Mouse (Mus musculus) T-helper 2 cell (primary cell): ENCODE measurements around the gene Rapgef1.

Experiments
- in situ Hi-C: fragments of 300-600 bp; cut with MboI, MseI; formaldehyde crosslinking; loops from one replicate; pipeline ENCODE4 v1.15.1; 2025; ENCODE audit warnings: high pct_unique_total_duplicates

The Rapgef1 gene

DNA sequence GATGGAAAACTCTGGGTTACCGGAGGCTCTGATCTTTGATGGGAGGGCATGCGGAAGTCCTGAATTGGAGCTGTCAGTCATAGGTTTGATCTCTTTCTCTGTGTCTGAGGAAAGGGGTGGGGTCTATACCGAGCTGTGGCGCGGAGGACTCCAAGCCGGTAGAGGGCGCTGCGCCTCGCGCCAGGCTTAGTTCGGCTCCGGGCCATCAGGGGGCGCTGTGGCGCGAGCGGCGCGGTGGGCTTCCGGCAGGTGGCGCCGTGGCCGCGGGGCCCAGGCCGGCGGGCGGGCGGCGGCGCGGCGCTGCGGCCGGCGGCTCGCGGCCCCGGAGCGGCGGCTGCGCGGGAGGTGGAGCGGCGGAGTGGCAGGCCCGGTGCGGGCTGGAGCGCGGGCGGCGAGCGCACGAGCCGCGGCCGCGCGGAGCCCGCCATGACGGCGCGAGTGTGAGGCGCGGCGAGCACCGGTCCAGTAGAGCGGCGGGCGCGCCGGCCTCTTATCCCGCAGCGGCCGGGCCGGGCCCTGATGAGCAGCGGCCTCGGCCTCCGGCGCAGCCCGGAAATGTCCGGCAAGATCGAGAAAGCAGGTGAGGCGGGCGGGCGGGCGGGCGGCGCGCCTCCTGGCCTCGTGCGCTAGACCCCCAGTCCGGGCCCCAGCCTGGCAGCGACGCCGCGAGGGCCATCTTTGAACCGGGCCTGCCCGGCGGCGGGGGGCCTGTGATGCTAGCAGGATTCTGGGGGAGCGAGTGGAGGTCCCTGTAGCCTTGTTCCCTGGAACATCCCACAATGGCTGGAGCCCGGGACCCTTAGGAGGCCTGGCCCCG, at the start of gene Rapgef1:
Gene Rapgef1 (plus strand): TSS at position 237 of the 817 bp plus-strand sequence.
- in situ Hi-C loops = loop anchor here (10.0 kb wide), 2 partner anchors 785 to 1885 kb away; no protein-coding TSS in a partner anchor

DNA sequence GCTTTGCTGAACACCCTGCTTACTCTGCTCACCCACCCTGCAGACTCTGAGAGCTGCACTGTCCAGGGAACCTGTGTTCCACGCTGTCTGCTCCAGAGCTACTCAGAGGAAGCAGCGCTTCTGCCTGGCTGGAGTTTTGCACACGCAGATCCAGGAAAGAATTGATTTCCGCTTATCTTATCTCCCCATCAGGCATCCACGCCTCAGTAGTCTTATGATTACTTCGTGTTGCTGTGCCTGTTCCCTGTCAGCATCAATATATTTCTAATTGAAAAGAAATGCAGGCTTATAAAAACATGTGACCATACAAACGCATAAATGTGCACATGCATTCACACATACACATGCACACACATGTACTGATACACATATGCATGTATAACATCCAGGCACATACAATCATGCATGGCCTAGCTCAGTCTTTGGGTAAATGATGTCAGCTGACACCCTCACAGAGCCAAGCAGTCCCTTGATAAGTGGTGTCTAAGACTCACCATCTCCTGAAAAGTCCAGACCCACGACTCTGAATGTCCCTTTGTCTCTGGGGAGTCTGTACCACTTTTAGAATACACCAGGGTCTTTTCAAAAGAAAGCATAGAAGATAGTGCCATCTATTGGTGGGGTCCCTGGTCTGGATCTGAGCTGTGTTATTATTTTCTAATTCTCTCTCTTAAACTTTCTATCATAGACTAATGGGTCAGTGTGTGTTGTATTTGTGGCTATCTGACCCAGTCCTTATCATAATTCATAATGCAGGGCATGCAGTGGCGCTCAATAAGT, 47.4 kb upstream of the Rapgef1 start:
- in situ Hi-C loops = no loop called here

DNA sequence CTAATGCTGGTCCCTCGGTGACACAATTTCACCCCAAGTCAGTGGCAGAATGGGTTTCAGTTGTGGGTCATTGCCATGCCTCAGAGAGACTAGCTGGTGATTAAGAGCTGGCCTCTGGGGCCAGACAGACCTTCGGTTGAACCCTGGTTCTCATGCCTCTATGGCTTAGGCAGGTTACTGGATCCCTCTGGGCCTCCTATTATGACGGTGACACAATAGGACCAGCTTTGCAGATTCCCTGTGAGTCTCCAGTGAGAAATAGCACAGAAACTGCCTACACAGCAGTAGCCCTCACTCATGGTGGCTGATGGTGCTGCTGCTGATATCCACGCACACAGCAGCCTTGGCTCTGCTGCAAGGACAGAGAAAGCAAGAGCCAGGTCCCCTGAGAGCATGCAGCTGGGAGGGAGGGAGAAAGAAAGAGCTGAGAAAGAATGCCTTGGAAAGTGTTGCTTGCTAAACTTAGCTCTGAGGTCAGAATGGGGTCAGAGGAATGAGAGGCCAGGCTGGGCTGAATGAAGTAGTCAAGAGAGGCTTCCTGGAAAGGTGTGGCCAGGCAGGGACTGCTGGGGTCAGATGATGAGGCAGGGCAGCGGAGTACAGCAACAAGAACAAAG, 46.6 kb upstream of the Rapgef1 start:
- in situ Hi-C loops = no loop called here

DNA sequence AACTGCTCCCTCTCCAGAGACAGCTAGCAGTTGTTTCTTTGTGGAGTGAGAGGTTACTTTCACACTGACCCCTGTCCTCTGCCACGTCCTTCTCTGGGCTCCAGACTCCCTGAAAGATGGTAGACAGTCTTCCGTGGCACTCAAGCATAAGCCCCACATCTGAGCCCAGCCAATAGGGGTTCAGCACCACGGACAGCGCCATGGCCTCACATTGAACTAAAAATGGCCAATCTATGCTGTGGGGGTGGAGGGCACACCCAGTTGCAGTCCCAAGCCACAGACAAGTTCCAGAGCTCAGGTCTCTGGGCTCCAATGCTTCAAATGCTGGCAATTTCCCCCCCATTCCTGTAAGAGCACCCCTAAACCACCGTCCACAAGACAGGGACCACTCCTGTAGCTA, 45.9 kb upstream of the Rapgef1 start:
- in situ Hi-C loops = no loop called here

DNA sequence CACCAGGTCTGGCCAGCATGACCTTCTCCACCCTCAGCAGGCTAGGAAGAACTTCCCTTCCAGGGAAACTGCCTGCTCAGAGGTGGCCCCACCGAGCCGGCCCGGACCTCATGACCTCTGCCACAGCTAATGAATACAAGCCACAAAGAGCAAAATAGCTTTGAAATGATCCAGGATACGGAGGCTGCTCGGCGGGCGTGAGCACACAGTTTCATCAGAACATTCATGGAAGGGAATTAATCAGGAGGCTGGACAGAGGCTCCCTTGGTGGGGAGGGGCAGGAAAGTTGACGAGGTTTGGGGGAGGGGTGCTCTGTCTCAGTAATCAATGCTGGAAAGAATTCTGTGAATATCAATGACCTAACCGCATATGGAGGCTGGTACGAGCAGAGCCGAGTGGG, 45.3 kb upstream of the Rapgef1 start:
- in situ Hi-C loops = no loop called here

DNA sequence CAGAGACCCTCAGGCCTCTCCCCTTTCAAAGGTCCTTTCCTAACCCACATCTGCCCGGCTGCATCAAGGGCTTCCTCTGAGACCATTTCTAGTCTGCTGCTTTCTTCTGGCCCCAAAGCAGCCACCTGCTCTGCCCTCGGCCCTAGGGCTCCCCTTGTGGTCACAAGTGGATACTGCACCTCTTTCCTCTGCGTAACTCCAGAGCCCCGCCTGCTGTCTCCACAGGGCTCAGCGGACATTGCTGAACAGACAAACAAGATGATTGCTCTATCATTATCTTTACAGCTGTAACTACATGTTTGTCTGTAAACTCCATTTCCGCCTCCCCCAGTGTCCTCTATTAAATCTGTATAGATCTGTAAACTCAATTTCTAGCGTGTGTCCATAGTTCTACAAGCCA, 37.1 kb upstream of the Rapgef1 start:
- in situ Hi-C loops = no loop called here

DNA sequence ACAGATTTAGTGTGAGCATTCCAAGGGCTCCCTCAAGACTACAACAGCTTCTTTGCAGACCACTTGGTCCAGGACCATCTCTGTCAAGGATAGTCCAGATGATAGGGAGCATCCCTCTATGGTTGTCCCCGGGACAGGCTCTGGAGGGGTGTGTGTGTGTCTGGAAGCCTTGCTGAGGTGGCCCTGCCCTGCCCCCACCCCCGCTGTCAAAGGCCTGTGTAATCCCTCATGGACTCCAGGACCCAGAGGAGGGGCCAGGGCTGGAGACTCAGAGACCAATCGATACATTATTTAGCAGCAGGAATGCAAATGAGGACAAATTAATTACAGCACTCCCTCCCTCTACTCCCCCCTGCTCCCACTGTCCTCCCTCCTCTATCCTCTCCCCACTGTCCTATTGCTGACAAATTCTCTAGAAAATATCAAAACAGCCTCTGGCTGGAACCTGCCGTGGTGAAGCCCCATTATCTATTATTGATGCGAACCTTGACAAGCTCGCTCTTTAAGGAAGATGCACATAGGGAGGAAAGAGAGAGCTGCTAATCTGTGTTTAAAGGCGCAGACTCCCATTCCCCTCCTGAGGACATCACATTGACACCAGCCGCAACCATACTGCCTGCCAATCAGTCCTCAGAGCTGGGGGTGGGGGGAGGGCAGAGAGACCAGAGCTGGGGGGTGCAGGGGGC, 33.4 kb upstream of the Rapgef1 start:
- in situ Hi-C loops = no loop called here

DNA sequence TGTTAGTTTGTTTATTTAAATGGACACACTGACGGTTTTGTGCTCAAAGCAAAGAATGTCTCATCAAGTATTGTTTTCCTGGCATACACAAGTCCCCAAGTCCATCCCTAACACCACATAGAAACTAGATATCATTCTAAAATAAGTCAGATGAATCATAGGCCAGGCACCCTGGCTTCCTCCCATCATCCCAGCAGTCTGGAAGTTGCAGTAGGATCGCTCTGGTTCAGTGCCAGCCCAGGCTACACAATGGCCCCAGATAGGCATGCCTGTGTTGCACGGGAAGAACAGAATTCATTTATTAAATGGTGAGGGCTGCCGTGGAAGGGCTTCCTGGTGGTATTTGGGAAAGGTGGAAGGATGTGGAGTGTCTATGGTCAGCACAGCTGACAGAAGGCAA, 31.5 kb upstream of the Rapgef1 start:
- in situ Hi-C loops = no loop called here

DNA sequence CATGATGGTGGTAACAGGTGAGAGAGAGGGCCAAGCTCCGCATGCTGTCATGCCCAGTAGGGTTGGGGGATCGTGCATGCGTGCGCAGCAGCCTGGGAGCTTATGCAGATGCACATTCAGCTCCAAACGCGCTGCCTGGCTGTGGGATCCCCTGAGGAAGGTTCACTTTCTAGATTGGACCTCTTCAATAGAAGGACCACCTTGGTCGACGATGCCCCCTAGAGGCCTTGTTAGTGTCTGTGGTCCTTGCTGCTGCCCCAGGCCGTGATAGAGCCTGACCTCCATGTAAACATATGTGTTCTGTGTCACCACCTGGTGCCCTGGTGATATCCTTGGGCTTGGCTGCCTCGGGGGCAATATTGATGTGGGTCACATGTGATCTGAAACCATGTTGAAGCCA, 30.3 kb upstream of the Rapgef1 start:
- in situ Hi-C loops = no loop called here

DNA sequence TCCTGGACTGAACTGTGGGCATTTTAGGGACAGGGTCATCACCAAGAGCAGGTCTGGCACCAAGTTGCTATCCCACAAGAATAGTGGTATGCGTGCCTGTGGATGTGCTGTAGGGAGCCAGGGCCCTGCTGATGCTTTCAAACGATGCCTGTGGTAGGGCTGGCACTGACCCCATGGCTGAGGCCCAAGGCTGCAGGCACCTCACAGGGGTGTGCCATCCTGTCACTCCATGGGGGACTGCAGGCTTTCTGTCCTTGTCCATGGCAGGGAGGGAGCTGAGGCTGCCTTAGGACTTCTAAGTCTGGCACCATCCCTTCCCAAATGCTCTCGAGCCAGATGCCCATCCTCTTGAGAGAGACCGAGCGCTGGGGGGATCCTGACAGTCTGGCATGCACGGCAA, 27.9 kb upstream of the Rapgef1 start:
- in situ Hi-C loops = no loop called here

DNA sequence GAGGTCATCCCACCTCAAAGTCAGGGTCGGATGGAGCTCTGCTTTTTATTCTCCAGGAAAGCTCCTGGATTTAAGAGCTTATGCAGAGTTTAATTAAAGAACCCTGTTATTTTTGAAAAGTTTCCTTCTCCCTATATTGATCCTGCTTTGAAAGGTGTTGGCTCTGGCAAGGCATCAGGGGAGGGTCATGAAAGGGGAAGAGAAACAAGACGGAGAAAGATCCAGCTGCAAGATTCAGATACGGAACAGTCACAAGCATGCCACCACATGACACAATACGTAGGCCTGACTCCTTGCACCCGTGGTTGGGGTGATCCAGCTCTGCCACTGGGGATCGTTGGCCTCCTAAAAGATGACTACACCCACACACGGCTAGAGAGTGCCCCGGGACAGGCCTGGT, 27.0 kb upstream of the Rapgef1 start:
- in situ Hi-C loops = no loop called here

DNA sequence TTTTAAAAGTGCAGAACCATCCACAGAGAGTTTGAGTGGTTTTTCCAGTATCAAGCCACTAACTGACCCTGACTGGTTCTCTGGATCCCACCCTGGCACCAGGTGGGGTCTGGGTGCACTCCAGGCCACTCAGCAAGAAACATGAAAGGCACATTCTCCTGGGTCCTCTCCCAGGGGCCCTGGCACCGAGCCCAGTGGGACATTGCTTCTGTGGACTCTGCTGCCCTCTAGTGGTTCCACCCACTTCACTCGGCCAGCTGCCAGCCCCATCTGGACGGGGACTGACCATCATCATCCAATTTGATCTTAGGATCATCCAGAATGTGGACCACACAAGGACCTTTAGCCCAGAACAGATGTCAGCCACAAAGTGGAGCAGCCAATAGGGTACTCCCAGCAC, 15.6 kb upstream of the Rapgef1 start:
- in situ Hi-C loops = no loop called here

DNA sequence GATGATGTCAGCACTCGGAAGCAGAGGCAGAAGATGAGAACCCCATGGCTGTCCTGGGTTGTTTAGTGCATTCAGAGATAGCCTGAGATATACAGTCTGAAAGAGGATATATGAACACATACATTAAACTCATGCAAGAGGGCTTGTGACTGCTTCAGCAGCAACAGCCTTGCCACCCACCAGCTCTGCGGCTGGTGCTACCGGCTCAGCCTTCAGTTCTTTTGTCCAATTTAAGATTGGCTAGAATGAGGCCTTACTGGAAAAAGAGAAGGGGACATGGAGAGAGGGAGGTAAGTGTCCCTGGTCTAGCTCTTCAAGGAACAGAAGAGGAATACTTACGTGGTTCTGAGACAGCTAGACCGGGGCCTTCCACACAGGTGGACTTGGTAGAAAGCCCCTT, 13.9 kb upstream of the Rapgef1 start:
- in situ Hi-C loops = no loop called here

DNA sequence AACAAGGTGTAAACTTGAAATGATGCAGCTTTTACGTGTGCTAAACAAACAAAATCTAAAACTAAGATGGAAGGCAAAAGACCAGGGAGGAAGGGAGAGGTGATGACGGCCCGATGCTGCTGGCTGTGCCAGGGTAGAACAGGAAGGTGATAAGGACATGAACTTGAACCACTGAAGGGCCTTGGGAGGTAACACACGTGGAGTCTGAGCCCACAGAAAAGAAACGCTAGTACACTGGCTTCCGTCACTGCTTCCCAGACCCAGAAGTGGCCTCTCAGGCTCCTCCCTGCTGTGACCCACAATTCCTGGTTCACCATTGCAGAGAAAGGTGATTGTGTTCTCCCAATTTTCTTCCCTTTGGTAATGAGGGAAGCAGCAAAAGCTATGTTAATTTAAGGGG, 13.1 kb upstream of the Rapgef1 start:
- in situ Hi-C loops = no loop called here

DNA sequence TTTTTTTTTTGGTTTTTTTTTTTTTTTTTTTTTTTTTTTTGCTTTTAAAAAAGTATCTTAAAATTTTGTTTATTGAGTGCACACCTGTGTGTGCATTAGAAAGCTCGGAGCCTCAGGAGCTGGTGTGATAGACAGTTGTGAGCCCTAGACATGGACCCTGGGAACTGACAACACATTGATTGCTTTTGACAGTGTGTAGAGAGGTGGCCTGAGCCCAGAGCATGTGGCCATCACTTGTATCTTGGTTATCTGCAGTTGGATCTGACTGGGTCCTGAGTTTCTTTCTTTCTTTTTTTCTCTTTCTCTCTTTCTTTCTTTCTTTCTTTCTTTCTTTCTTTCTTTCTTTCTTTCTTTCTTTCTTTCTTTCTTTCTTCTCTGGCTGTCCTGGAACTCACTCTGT, 2.2 kb upstream of the Rapgef1 start:
- in situ Hi-C loops = loop anchor here (10.0 kb wide), 2 partner anchors 783 to 1883 kb away; no protein-coding TSS in a partner anchor

DNA sequence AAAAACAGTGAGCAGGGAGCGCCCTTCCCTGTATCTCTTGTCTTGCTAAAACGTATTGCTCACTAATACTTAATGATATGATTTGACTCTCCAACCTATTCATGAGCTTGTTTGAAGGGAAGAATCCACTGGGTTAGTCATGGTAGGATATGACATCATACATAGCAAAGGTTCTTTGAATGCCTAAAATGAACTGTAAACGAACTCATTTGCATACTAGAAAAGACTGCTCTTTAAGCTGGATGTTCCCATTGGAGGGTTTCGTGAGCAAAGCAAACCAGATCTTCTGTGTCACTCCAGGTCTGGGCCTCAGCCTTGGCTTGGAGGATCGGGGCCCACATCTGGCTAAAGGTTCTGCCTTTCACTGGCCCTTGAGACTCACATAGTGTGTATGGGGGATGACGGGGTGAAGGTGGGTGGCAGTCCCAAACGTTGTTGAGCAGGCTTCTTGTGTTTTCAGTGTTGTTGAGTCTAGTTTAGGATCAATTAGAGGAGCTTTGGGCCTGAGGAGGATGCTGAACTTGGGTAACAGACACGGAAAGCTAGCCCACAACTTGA, 515 bp upstream of the Rapgef1 start:
- in situ Hi-C loops = loop anchor here (10.0 kb wide), 2 partner anchors 784 to 1884 kb away; no protein-coding TSS in a partner anchor

DNA sequence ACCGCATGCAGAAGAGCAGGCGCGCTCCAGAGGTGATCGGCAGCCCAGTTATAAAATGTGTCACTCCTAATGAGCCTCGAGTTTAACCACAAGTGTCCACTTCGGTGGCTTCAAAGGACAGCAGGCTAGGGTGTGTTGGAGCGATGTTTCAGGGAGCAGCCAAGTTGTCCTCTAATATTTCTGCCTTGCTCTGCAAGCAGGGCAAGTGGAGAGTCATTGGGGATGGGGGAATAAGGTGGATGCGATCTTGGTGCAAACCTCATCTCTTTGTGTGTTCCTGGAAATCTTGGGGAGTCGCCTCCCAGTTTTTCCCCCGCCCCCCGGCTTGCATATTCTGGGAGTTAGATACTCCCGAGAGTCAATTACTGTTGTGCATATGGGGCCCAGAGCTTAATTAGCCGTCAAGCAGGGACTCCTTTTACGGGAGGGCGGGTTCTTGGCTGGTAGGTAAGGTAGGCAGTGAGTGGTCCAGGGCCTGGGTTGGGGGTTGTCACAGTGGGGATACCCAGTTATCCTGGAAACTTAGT, 844 bp downstream of the Rapgef1 start:
- in situ Hi-C loops = no loop called here

DNA sequence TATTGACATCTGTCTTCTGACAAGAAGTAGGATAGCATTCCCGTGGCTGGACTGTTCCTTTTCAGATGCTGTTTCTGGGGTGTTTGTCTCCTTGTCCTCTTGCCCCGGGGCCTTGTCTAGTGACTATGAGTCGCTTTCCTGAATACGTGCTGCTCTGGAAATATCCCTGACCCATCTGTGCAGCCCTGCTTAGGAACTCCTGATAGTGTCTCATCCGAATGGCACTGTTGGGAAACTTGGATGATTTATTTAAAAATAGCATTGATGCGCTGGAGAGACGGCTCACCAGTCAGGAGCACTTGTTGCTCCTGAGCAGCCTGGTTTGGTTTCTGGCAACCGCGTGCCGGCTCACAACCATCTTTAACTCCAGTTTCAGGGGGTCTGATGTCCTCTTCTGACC, 1.6 kb downstream of the Rapgef1 start:
- in situ Hi-C loops = no loop called here

DNA sequence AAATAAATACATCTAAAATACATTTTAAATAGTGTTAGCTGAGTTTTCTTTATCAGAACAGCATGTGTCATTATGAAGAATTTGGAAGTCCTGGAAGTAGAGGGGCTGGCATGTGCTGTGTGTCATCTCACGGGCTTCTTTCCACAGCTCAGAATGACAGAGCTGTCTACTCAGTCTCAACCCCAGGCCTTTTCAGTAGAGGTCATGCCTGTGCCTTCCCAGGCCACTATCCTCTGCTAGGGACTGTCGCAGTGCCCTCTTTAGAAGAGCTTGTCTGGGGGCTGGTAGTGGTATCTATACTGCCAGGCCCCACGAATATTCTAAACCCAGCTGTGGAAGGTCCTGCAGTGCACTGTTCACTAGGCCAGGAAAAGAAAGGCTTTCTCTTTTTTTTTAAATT, 2.1 kb downstream of the Rapgef1 start:
- in situ Hi-C loops = no loop called here

DNA sequence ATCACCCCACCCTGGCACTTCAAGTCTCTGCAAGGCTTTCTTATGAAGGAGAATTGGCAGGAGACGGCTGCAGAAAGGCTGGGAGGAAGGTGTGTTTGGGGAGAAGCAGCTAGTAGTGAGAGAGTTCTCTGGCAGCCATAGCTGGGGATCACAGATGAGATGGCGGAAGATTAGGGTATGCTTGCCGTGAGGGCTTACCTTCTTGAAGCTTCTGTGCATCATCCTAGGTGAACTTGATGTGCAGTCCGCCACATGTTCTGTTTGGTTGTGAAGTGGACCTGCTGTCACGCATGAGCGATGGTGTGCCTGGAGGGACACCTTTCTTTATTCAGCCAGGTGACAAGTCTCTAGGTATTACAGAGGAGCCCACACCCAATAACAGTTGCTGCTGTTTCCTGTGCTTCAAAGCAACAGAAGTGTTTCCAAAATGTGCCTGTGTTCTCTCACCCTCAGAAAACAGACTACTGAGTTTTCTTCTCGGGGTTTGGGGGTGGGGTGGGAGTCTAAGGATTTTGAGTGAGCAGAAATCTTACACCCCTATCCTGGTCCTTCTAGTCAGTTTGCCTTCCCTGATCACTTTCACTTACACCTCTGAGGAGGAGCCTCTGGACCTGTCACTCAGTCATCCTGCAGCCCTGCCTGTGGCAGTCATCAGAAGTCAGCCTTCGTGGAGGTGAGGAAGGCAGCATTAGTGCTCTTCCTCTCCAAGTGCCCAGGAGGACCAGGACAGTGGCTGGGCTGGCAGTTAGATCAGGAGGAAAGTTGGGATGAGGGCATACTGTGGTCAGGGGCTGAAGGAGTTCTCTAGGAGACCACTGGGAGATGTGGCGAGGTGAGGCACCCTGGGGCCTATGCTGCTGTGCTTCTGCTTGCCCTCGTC, 2.8 kb downstream of the Rapgef1 start:
- in situ Hi-C loops = no loop called here
